Mouse (Mus musculus) layer of hippocampus, adult 8-10 months (tissue): Measurements from ENCODE around the gene Nova1. TPM values are rescaled to one million over a fixed set of nuclear protein-coding genes. Genes with fewer than 3 reads are reported as not detected.
A peak's percentile ranks its signal among the peaks of the same experiment; 100 is the strongest.

ENCODE experiments used
- DNase-seq, 2 experiments: peaks; one replicate each; pipeline ENCODE4 v3.0.0; 2022; ENCODE audit warnings: low spot score in 2 of 2
- total RNA-seq, 4 experiments: library from RNA; stranded (reverse); gene quantifications; 2 replicates each; pipeline ENCODE4 v1.2.4; 2022

The Nova1 gene
- 10 to 100 TPM; 25.3 to 34.5 (median 31.7) TPM for total RNA-seq

DNA sequence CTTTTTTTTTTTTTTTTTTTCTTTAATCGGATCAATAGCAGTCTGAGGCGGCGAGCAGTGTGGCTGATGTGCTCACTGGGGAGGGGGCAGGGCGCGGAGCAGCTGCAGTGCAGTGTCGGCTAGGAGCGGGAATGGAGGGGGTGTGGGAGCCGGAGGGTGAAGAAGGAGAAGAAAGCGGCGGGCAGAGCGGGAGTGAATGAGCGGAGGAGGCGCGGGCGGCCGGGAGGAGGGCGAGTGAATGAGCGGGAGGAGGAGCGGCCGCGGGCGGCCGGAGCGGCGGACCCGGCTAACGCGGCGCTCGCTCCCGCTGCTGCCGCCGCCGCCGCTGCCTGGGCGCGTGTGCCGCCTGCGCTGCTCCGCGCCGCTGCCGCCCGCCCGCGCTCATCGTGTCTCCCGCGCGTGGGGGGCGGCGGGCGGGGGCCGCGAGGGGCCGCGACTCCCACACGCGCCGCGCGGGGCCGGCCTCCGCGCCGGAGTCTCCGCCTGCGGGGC is at the start of gene Nova1:
Gene Nova1, minus strand, starts transcription at position 74 of the 492 bp plus-strand sequence.
- peak; percentile 67 to 70 for DNase-seq

- DNase-seq: peak; percentile 94 to 97
Observed at GRCm38 (mm10) chr12:46819348-46820022, 756 bp upstream of the Nova1 start.

DNA sequence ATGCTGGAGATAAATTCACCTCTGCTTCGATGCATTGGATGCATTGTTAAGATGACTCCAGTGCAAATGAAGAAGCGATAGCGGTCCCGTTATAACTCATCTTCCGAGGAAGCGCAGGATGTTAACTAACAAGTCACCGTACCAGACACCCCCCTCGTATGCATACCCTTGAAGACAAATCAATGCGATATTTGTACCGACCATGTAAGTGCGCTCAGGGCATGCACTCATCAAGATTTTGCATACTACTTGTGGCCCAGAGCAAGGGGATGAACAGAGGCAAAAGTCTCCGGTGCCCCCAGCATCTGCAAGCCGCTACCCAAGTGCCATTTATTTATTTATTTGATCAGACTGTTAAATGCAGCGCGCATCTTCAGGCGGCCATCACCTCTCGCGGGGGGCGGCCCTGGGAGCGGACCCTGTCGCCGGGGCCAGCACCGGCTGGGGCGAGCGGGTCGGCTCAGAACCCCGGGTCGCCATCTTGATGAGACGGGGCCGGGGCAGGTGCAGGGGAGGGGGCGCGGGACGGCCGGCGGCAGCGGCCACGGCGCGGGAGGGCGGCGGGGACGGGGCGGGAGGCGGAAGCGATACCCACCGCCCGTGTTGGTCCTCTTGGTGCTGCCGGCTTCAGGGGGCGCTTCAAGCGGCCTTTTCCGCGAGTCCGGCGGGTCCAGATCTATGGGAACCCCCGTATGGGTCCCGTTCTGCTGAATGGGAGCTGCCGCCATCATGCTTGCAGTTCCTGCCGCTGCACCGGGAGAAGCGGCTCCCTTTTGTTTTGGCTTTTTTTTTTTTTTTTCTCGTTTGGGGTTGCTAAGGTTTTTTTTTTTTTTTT is 491 bp downstream of the Nova1 start:
- DNase-seq: peak; percentile 36 to 52

- DNase-seq: no peak
Observed at GRCm38 (mm10) chr12:46817211-46817803, 1.4 kb downstream of the Nova1 start.

DNA sequence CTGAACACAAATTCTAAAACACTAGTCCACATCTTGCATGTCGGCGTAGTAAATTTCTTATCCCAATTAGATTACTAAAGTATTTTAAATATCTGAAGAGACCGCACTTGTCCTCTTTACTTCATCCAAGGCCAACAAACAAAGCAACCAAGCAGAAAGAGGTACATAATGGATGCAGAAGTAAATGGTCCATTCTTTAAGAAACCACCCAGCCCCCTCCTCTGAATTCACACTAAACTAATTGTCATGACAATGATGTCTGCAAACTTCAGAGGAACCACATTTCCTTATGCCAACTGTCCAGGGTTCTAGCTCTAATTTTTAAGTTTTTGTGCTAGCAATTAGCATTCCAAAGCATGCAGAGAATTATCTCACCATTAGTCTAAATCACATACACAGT is 2.4 kb downstream of the Nova1 start:
- DNase-seq: no peak

DNA sequence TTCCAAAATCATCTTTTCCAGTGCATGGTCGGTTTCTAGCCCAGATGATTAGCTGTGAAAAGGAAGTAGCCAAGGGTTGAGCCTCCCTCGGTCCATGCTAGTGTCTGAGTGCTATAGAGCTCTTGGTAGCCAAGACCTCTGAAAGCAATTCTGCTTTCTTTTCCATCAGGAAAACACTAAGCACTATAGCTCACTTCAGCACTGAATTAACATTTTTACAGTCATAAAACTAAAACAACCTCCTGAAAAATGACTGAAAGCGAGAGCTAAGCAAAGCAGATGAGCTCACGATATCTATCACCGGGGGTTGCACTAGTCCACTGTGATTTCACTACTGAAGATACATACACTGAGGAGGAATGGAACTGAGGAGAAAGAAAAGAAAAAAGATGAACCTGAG is 3.0 kb downstream of the Nova1 start:
- DNase-seq: no peak

GRCm38 (mm10) chr12:46814820-46815219 is 3.9 kb downstream of the Nova1 start:
- DNase-seq: no peak

- no peak for DNase-seq
Observed at GRCm38 (mm10) chr12:46801311-46801710, 17.4 kb downstream of the Nova1 start.

GRCm38 (mm10) chr12:46782301-46783280 is 36.1 kb downstream of the Nova1 start:
- no peak for DNase-seq

- no peak for DNase-seq
Observed at GRCm38 (mm10) chr12:46781481-46781880, 37.2 kb downstream of the Nova1 start.

DNA sequence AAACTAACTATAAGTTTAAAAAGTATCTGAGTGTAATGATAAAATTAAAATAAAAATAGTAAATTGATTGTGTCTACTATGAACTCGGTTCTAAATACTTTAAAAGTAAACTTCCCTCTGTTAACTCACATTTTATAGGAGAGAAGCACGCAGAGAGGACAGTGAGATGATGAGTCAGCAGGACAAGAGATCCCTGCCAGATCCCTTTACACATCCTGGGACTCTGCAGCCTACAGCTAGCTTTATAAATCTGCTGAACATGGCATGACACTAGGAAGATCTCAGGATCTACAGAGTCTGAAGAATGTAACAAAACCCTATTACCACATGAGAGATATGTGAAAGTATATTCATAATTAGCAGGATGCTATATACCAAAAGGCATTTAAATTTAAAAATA is 37.7 kb downstream of the Nova1 start:
- DNase-seq: no peak

DNA sequence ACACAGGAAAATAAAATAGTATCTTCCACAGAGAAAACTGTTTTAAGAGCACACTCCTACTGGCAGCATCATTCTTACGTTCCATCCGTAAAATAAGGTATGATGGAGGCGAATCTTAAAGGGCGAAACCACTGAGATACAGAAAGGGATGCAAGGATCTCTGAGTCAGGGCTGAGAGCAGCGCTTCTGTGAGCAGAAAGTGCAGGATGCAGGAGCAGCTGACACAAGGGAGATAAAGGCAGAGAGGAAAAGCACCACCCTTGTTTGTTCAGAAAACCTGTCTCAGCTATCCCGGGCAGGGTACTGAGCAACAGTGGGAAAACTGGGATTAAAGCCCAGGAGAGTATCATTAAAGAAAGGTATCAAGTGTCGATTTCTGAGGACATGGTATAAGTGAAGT is 59.3 kb downstream of the Nova1 start:
- no peak for DNase-seq

- no peak for DNase-seq
Observed at GRCm38 (mm10) chr12:46754325-46754848, 64.3 kb downstream of the Nova1 start.

- DNase-seq: no peak
Observed at GRCm38 (mm10) chr12:46753096-46753495, 65.6 kb downstream of the Nova1 start.

- DNase-seq: no peak
Observed at GRCm38 (mm10) chr12:46733261-46733660, 85.5 kb downstream of the Nova1 start.

- no peak for DNase-seq
Observed at GRCm38 (mm10) chr12:46731943-46732342, 86.8 kb downstream of the Nova1 start.

DNA sequence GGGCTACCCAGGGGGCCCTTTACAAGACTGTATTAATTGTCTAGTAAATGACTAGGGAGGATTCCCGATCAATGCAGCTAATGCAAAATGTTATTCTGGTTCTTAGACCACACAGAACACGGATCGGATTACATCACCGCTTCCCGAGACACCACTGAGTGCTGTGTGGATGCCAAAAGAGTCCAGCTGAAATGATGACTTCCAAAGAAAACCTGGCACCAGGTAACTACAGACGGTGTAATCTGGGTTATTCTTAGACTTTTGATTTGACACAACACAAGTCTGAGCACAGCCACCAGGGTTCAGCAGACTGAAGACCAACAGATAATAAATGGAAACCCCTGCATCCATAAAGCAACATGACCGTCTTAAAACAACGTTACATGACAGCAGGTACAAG is 96.8 kb downstream of the Nova1 start:
- no peak for DNase-seq

GRCm38 (mm10) chr12:46719076-46719475 is 99.7 kb downstream of the Nova1 start:
- DNase-seq: no peak

- DNase-seq: no peak
Observed at GRCm38 (mm10) chr12:46710094-46710493, 108.6 kb downstream of the Nova1 start.

- no peak for DNase-seq
Observed at GRCm38 (mm10) chr12:46709475-46709874, 109.3 kb downstream of the Nova1 start.

GRCm38 (mm10) chr12:46700202-46700601 is 118.5 kb downstream of the Nova1 start:
- no peak for DNase-seq
